Mouse (Mus musculus): ENCODE data around the gene Olfr954.

The Olfr954 gene

GRCm38 (mm10) chr9:39456401-39456800 lies at the start of gene Olfr954:
Gene Olfr954 (plus strand): TSS chr9:39456701.
- DNase-seq (ENCODE audit: low read depth, low spot score) = no peak

- no peak for DNase-seq (ENCODE audit: low read depth, low spot score)
These were observed 29.5 kb upstream of the Olfr954 start, which contains the start of gene Olfr952 for GRCm38 (mm10) chr9:39427048-39427447. Gene Olfr952 (minus strand): TSS chr9:39427148.

GRCm38 (mm10) chr9:39471844-39472243 lies 15.3 kb downstream of the Olfr954 start, which contains the start of gene Olfr955:
Gene Olfr955 (minus strand): TSS chr9:39471944.
- DNase-seq (ENCODE audit: low read depth, low spot score) = no peak

- DNase-seq (ENCODE audit: low read depth, low spot score) = no peak
These were observed 37.4 kb downstream of the Olfr954 start, which contains the start of gene Olfr44 for GRCm38 (mm10) chr9:39493895-39494294. Gene Olfr44 (minus strand): TSS chr9:39493995.

GRCm38 (mm10) chr9:39508998-39509397 lies 52.5 kb downstream of the Olfr954 start:
- peak; percentile 72 for DNase-seq (ENCODE audit: low read depth, low spot score)

- DNase-seq (ENCODE audit: low read depth, low spot score) = no peak
These were observed 52.9 kb downstream of the Olfr954 start for GRCm38 (mm10) chr9:39509412-39509811.
